Mouse (Mus musculus) forebrain, embryonic 16.5 days (tissue): Measurements from ENCODE around the gene Rbck1. TPM values are rescaled to one million over a fixed set of nuclear protein-coding genes. Genes with fewer than 3 reads are reported as not detected.

Source experiments
- ATAC-seq: fragments of 200-750 bp; cut with Nextera tagmentation; 2 replicates; pipeline ENCODE4 v1.8.0; 2017; ENCODE audit warnings: mild to moderate bottlenecking, moderate library complexity
- H3K27ac ChIP-seq: fragments of 300-500 bp; sonication (generic); 2 replicates; pipeline ENCODE4 v1.5.1; 2014; ENCODE audit warnings: low read length, control low read depth
- H3K27me3 ChIP-seq: fragments of 300-500 bp; sonication (generic); replicated peaks from 2 replicates; pipeline ENCODE4 v1.6.1; 2014; ENCODE audit warnings: low read length; ENCODE audit not compliant: control insufficient read depth, insufficient read depth
- H3K36me3 ChIP-seq: fragments of 300-500 bp; sonication (generic); 2 replicates; pipeline ENCODE4 v1.6.1; 2014; ENCODE audit not compliant: control insufficient read depth, insufficient read depth
- H3K4me1 ChIP-seq: fragments of 300-500 bp; sonication (generic); replicated peaks from 2 replicates; pipeline ENCODE4 v1.6.1; 2014; ENCODE audit warnings: low read length; ENCODE audit not compliant: control insufficient read depth, insufficient read depth
- H3K4me2 ChIP-seq: fragments of 300-500 bp; sonication (generic); 2 replicates; pipeline ENCODE4 v1.6.1; 2014; ENCODE audit warnings: mild to moderate bottlenecking, low read length, control low read depth
- H3K4me3 ChIP-seq: fragments of 300-500 bp; sonication (generic); replicated peaks from 2 replicates; pipeline ENCODE4 v1.5.1; 2014; ENCODE audit warnings: mild to moderate bottlenecking, low read length, control low read depth
- H3K9ac ChIP-seq: fragments of 300-500 bp; sonication (generic); replicated peaks from 2 replicates; pipeline ENCODE4 v1.6.1; 2014; ENCODE audit warnings: low read depth, low read length, control low read depth
- H3K9me3 ChIP-seq: fragments of 300-500 bp; sonication (generic); 2 replicates; pipeline ENCODE4 v1.6.1; 2016; ENCODE audit warnings: low read length; ENCODE audit not compliant: control insufficient read depth
- WGBS: fragments of 180-500 bp; shearing (Covaris S2); extraction: QIAGEN DNeasy Blood & Tissue Kit; methylation state at CpG from one replicate; pipeline ENCODE4 v1.1.7; 2014; 5-methylcytosine and 5-hydroxymethylcytosine counted together
- polyA plus RNA-seq: library from polyadenylated mRNA; unstranded; fragments of >200 nt; fragmentation: Nextera tagmentation; extraction: Ambion mirVana; gene quantifications from 2 replicates; pipeline ENCODE4 v1.2.1, GENCODE M21; 2015

Gene Rbck1
- polyA plus RNA-seq, 1 experiment from 2014 or later: 111 TPM

GRCm38 (mm10) chr2:152335289-152335820 lies 2.9 kb upstream of the Rbck1 start:
- 56% methylated on average over 11 of the region's 11 CpGs for WGBS
- Histone ChIP-seq H3K9me3 (no peaks in the 10 kb centered on the region), H3K9ac (no peak overlapping the region), H3K27ac (no peak overlapping the region), H3K4me1 (peaks cover 14% of the 10 kb centered on the region), H3K4me3 (no peak overlapping the region), H3K27me3 (0 out of 2 replicates have a peak, but pooled peaks cover 3% of the 10 kb centered on the region), H3K36me3 (no peaks in the 10 kb centered on the region), H3K4me2 (no peak overlapping the region)
- ATAC-seq: no peak

GRCm38 (mm10) chr2:152333345-152334006 lies 1.0 kb upstream of the Rbck1 start:
- Histone ChIP-seq H3K4me3 (no peak overlapping the region), H3K4me2 (no peak overlapping the region), H3K9ac (no peak overlapping the region), H3K9me3 (no peaks in the 10 kb centered on the region), H3K36me3 (no peaks in the 10 kb centered on the region), H3K27me3 (0 out of 2 replicates have a peak, but pooled peaks cover 3% of the 10 kb centered on the region), H3K27ac (no peak overlapping the region), H3K4me1 (peaks cover 19% of the 10 kb centered on the region)
- WGBS: 79% methylated on average over 4 of the region's 4 CpGs
- ATAC-seq: no peak

DNA sequence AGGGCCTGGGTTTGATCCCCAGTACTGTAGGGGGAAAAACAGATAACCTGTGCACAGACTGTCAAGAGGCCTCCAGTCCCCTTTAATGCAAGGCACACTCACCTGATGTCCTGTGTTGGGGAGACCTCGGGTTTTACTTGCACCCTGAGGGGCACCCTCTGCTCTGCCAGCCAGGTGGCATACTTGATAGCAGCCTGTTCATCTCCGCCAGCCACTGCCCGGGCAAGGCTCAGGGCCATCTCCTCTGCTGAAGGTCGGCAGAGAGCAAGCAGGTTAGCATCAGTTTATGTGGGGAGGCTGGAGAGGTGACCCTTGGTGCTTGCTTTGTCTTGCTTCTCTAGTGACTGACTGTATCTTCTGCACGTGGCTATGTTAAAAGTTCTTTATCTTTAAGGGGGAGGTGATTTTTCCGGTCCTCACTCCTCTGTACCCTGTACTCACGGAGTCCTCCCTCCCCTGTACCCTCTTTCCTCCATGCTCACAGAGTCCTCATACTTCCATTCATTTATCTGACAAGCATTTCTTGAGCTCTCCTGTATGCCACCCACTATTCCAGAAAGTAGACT lies 1.5 kb downstream of the Rbck1 start:
- H3K9ac ChIP-seq: no peak overlapping the region
- H3K4me3 ChIP-seq: no peak overlapping the region
- H3K36me3 ChIP-seq: peaks cover 8% of the 10 kb centered on the region
- H3K27me3 ChIP-seq: 0 out of 2 replicates have a peak, but pooled peaks cover 3% of the 10 kb centered on the region
- 71% methylated on average over 7 of the region's 7 CpGs for WGBS
- H3K4me2 ChIP-seq: peak overlapping the region; percentile 95
- no peaks in the 10 kb centered on the region for H3K9me3 ChIP-seq
- no peak overlapping the region for H3K27ac ChIP-seq
- no peak for ATAC-seq
- peaks cover 19% of the 10 kb centered on the region for H3K4me1 ChIP-seq

DNA sequence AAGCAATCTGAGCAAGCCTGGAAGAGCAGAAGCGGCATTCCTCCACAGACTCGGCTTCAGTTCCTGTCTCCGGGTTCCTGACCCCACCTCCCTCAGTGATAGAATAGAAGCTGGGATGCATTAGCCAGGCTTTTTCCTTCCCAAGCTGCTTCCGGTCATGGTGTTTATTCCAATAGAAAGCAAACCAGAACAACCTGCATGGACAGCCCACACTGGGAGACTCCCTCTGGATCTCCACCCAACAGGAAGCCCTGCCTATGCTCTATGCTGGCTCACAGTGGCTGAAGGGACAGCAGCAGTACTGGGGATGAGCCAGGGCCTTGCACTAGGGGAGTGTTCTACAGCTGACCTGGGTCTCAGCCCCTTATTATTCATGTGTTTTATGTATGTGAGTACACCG lies 4.5 kb downstream of the Rbck1 start:
- Histone ChIP-seq H3K4me3 (no peak overlapping the region), H3K27ac (no peak overlapping the region), H3K9me3 (no peaks in the 10 kb centered on the region), H3K4me1 (peaks cover 19% of the 10 kb centered on the region), H3K4me2 (no peak overlapping the region), H3K36me3 (peaks cover 22% of the 10 kb centered on the region), H3K27me3 (no peaks in the 10 kb centered on the region), H3K9ac (no peak overlapping the region)
- ATAC-seq: no peak
- WGBS: 84% methylated on average over 5 of the region's 5 CpGs

DNA sequence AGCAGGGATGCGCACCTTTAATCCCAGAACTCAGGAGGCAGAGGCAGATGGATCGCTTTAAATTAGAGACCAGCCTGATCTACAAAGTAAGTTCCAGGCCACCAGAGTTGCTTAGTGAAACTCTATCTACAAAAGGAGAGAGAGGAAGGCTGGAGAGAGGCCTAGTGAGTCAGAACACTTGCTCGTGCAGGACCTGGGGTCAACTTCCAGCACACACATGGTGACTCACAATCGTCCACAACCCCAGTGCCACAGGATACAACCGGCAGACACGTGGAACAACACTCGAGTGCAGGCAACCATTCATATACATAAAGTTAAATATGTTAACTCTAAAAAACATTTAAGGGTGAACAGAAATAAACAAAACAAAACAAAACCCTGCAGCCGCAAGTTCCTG lies 5.8 kb downstream of the Rbck1 start:
- ATAC-seq: no peak

GRCm38 (mm10) chr2:152326157-152326556 lies 6.3 kb downstream of the Rbck1 start:
- H3K4me1 ChIP-seq: peaks cover 13% of the 10 kb centered on the region
- 91% methylated on average over 13 of the region's 13 CpGs for WGBS
- no peak overlapping the region for H3K4me2 ChIP-seq
- no peak overlapping the region for H3K27ac ChIP-seq
- no peak for ATAC-seq
- peaks cover 23% of the 10 kb centered on the region for H3K36me3 ChIP-seq
- no peaks in the 10 kb centered on the region for H3K9me3 ChIP-seq
- H3K9ac ChIP-seq: no peak overlapping the region
- no peaks in the 10 kb centered on the region for H3K27me3 ChIP-seq
- no peak overlapping the region for H3K4me3 ChIP-seq

More for the DNA sequence above, 5.8 kb downstream of the Rbck1 start:
- no peak overlapping the region for H3K27ac ChIP-seq
- peaks cover 23% of the 10 kb centered on the region for H3K36me3 ChIP-seq
- no peak overlapping the region for H3K9ac ChIP-seq
- 88% methylated on average over 8 of the region's 8 CpGs for WGBS
- H3K27me3 ChIP-seq: no peaks in the 10 kb centered on the region
- H3K9me3 ChIP-seq: no peaks in the 10 kb centered on the region
- H3K4me1 ChIP-seq: peaks cover 18% of the 10 kb centered on the region
- H3K4me3 ChIP-seq: no peak overlapping the region
- no peak overlapping the region for H3K4me2 ChIP-seq

- Histone ChIP-seq H3K4me3 (no peak overlapping the region), H3K27ac (no peak overlapping the region), H3K27me3 (no peaks in the 10 kb centered on the region), H3K9me3 (no peaks in the 10 kb centered on the region), H3K4me2 (no peak overlapping the region), H3K9ac (no peak overlapping the region), H3K4me1 (no peaks in the 10 kb centered on the region), H3K36me3 (peaks cover 25% of the 10 kb centered on the region)
- 88% methylated on average over 3 of the region's 3 CpGs for WGBS
- no peak for ATAC-seq
These were observed 7.6 kb downstream of the Rbck1 start for GRCm38 (mm10) chr2:152324842-152325241.

GRCm38 (mm10) chr2:152323971-152324370 lies 8.5 kb downstream of the Rbck1 start:
- no peak for ATAC-seq
- 97% methylated on average over 14 of the region's 14 CpGs for WGBS
- H3K9ac ChIP-seq: no peak overlapping the region
- H3K4me1 ChIP-seq: no peaks in the 10 kb centered on the region
- H3K36me3 ChIP-seq: peaks cover 25% of the 10 kb centered on the region
- H3K4me2 ChIP-seq: no peak overlapping the region
- H3K27me3 ChIP-seq: no peaks in the 10 kb centered on the region
- no peak overlapping the region for H3K4me3 ChIP-seq
- H3K9me3 ChIP-seq: no peaks in the 10 kb centered on the region
- H3K27ac ChIP-seq: no peak overlapping the region

DNA sequence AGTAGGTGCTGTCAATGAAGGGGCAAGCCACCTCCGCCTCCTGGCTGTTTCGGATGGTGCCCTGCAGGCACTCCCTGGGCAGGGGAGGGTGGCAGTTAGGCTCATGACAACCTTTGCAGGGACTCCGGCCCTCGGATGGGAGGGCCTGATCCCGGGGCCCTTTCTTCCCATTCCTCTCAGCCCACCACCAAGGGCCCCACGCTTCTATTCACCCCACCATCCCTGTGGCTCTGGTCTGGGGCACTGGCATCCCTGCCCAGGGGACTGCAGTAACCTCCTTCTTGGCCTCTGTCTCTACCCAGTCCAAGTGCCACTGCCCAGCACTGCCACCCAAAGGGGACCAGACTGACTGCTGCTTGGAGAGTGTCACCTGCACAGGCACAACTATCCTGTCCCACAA lies 10.3 kb downstream of the Rbck1 start:
- 99% methylated on average over 6 of the region's 6 CpGs for WGBS
- no peak for ATAC-seq

More for the DNA sequence above, 10.3 kb downstream of the Rbck1 start:
- peaks cover 38% of the 10 kb centered on the region for H3K36me3 ChIP-seq
- H3K27me3 ChIP-seq: no peaks in the 10 kb centered on the region
- no peaks in the 10 kb centered on the region for H3K9me3 ChIP-seq
- no peaks in the 10 kb centered on the region for H3K4me1 ChIP-seq
- H3K9ac ChIP-seq: no peak overlapping the region
- no peak overlapping the region for H3K27ac ChIP-seq
- H3K4me2 ChIP-seq: no peak overlapping the region
- no peak overlapping the region for H3K4me3 ChIP-seq
